Mouse (Mus musculus) natural killer cell, adult 2 months (primary cell): ENCODE results near the gene Atg4a-ps.
"Not testable (repeated sequence)": the region's sequence is repeated elsewhere in the genome, so short reads cannot be mapped to it uniquely, and the experiment has no call there.

Source experiments
- DNase-seq, 2 experiments: peaks; one replicate each; pipeline ENCODE4 v3.0.0; 2022; ENCODE audit warnings: low spot score in 2 of 2

The Atg4a-ps gene

DNA sequence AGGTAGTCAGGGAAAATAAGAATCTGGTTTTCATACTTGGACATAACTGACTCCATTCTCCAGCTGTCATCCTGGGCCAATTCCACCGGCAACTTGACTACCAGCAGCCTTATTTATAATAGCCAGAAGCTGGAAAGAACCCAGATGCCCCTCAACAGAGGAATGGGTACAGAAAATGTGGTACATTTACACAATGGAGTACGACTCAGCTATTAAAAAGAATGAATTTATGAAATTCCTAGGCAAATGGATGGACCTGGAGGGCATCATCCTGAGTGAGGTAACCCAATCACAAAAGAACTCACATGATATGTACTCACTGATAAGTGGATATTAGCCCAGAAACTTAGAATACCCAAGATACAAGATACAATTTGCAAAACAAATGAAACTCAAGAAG is at the start of gene Atg4a-ps:
Gene Atg4a-ps, minus strand, starts transcription at position 101 of the 400 bp plus-strand sequence.
- DNase-seq: not testable (repeated sequence)

DNA sequence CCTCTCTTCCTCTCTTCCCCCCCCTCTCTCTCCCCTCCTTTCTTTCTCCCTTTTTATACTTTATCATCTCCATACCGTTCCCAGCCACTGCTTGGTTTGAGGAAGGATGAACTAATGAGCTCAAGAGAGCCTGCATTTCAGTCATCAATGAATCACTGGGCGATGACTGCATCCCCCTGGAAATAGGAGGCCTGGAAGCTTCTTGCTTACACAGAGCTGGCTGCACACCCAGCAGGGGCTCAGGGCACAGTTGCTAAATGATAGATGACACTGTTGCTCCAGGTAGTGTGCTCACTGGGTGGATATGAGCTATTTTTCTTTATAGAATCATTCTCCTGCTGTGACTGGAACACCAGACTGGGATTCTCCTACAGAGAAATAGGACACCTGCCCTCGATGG is 49.7 kb upstream of the Atg4a-ps start:
- DNase-seq: no peak

DNA sequence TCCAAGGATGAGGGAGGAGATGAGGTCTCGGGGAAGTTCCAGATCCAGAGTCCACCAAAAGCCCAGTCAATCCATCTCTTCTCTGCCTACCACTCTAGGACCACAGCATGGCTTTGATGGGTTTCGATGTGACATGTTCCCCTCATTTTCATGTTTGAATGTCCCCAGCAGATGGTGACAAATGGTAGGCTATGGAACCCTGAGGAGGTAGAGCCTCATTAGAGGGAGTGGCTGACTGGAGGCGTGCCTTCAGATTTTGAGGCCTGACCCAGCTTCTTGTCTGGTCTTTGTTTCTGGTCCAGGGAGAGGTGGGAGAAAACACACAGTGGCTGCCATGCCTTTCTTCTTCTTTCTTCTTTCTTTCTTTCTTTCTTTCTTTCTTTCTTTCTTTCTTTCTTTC is 44.6 kb upstream of the Atg4a-ps start:
- DNase-seq: no peak

DNA sequence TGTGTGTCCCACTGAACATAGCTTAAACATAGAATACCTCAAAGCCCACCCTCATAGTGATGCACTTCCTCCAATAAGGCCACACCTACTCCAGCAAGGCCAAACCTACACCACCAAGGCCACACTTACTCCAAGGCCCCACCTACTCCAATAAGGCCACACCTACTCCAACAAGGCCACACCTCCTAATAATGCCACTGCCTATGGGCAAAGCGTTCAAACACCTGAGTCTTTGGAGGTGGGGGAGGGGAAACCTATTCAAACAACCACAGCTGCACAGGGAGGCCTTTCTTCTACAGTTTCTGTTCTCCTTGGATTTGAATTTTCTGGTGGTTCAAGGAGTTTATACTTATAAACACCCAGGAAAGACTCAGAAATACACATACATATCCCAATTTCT is 43.2 kb upstream of the Atg4a-ps start:
- no peak for DNase-seq

DNA sequence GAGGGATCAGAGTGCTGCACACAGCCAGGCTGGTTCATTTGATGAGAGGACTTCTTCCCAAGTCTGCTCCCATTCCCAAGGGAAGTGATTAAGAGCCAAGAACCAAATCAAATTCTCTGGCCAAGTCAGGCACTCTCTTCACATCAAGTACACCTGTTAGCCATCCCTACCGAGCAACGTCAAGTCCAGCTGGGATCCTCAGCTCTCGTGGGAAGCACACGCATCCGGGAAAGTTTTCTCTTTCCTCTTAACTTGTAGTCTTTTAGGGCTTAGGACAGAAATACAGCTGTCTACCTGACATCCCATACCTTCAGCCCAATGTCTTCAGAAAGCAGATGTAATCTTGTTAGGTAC is 38.1 kb upstream of the Atg4a-ps start:
- DNase-seq: no peak

DNA sequence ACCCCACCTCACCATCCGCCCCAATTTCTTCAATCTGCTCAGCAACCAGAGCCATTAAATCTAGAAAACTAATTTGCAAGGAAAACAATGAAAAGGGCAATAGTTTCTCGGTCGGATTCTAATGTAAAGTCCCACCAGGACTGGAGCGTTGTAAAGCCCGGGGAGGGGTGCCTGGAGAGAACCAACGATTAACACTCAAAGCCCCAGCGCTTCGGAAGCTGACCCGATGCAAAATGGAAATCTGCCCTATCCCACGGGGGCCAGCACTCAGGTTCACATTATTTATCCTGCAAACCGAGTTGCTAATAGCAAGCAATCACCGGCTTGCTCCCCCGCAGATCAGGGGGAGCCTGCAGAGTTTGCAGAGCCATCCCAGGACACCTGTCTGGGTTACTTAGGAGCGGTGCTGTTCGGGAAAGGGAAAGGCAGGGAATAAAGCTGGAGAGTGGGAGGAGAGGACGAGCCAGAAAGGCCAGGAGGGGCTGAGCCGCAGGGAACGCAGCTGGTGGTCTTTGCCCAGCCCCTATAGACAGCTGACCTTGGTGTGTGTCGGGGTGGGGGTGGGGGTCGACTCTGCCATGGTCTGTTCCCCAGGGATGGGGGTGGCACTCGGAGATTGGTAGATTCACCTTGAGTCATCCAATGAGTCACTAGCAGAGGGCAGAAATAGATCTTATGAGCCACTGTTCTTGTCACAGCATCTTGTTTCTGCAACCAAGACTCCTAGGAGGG is 37.5 kb upstream of the Atg4a-ps start:
- no peak for DNase-seq

DNA sequence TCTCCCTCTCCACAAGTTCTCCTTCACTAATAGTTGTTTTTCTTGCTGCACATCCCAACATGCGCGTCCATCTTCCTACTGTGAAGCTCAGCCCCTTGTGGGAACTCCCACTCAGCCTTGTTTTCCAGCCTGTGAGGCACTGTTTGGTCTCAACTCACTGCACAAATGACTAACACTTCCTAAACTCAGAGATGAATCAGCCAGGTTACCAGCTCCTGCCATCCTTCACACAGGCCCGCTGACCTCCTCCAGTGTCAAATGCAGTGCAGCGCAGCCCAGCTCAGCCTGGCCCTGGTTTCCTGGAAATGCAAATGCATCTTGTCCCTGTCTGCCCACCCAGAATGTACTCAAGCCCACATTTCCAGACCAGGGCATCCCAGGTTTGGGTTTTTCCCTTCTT is 36.6 kb upstream of the Atg4a-ps start:
- DNase-seq: no peak

DNA sequence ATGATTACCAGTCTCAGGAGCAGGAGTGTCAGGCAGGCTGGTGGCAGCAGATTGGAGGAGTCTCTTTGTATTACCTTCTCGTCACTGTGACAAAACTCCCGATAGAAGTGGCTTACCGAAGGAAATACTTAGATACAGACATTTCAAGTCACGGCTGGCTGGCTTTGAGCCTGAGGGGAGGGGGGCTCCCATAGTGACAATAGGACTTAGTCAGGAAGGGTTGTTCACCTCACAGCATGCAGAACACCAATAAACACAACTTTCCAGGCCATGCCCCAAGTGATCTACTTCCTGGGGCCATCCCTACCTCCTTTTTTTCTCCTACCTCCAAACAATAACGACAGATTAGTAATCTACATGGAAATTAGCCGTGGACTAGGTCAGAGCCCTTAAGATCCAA is 32.9 kb upstream of the Atg4a-ps start:
- DNase-seq: no peak

- DNase-seq: no peak
Observed at GRCm38 (mm10) chr3:103672716-103673115, 26.8 kb upstream of the Atg4a-ps start.

DNA sequence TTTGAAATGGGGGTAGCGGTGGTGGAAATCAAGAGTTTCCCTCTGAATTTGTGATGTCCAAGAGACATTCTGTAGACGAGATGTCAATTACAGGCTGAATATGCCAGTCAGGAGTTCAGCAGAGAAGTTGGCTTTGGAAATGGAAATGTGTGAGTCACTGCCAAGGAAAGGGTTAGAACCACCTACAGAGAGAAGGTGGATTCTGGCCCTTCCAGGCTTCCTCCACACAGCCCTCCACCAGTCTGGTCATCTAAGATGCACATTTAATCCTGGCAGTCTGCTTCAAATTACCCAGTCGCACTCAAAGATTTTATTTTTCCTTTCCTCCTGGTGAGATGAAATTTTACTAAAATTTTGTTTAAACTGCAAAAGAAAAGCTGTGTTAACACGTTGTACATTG is 26.2 kb upstream of the Atg4a-ps start:
- no peak for DNase-seq

DNA sequence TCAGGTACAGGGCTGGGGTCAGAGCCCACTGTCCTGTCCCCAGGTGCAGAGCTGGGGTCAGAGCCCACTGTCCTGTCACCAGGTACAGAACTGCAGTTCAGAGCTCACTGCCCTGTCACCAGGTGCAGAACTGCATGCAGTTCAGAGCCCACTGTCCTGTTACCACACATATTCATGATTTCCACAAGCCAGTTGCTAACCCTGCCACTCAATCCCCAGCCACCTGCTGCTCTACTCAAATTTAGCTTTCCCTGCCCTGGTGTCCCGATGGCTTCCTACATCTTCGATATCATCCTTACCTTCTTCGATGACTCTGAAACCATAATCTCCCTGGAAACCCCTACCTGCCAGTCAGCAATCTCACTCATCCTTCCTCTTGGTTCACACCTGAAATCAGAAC is 17.5 kb upstream of the Atg4a-ps start:
- DNase-seq: no peak

GRCm38 (mm10) chr3:103661714-103662113 is 15.8 kb upstream of the Atg4a-ps start:
- DNase-seq: no peak

GRCm38 (mm10) chr3:103660012-103660411 is 14.1 kb upstream of the Atg4a-ps start:
- DNase-seq: no peak

- no peak for DNase-seq
Observed at GRCm38 (mm10) chr3:103650406-103650805, 4.5 kb upstream of the Atg4a-ps start.

GRCm38 (mm10) chr3:103649716-103650115 is 3.8 kb upstream of the Atg4a-ps start:
- no peak for DNase-seq

DNA sequence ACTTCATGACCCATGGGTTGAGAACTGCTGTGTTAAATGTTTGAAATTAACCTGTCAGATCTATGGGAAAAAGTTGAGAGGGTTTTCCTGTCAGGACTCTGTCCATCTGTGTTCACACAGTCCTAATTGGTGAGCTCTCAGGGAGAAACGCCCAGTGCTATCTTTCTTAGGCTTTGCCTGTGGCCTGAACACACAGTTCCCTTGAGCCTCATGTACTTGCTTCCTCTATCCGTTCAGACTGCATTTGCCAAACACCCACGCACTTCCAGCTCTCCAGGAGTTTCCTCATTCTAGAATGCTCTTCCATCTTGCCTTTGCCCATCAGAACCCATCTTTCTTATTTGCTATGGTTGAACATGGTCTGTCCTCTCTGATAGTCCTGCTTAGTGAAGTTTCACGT is 2.6 kb upstream of the Atg4a-ps start:
- no peak for DNase-seq

- no peak for DNase-seq
Observed at GRCm38 (mm10) chr3:103647164-103647867, 1.4 kb upstream of the Atg4a-ps start.

DNA sequence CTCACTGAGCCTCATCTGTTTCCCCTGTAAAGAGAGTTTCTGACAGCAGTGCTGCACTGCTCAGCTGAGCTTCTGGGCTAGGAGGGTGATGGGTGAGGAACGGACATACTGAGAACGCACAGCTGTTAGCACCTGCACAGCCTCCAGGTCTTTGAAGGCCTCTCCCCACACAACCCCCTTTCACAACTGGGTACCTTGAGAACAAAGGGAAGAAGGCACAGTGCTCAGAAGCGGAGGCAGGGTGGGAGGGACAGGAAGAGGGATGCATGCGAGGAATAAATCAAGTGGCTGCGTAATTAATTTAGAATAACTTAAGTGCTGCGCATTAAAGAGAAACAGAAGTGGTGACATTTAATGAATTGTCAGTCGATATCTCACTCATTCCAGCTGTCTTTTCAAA is 4.6 kb downstream of the Atg4a-ps start:
- no peak for DNase-seq

- DNase-seq: no peak
Observed at GRCm38 (mm10) chr3:103640226-103640803, 5.6 kb downstream of the Atg4a-ps start.

DNA sequence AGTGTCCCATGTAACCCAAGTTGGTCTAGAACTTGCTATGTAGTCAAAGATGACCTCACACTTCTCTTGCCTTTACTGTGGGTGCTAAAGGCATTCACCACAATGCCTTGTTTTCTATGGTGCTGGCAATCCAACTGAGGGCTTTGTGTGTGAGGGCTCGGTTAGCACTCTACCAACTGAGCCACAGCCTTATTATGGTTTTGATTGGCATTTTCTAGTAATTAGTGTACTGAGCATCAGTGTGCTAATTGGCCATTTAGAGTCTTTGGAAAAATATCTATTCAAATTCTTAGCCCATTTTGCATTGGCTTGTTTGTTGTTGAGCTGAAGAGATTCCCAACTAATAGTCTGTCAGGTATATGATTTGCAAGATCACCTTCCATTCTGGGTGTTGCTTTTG is 8.2 kb downstream of the Atg4a-ps start:
- no peak for DNase-seq

GRCm38 (mm10) chr3:103634256-103634655 is 11.6 kb downstream of the Atg4a-ps start:
- no peak for DNase-seq

- no peak for DNase-seq
Observed at GRCm38 (mm10) chr3:103633831-103634230, 12.0 kb downstream of the Atg4a-ps start.

GRCm38 (mm10) chr3:103633124-103633523 is 12.7 kb downstream of the Atg4a-ps start:
- DNase-seq: no peak
